Mouse (Mus musculus): ENCODE results near the gene Zfp638. TPM values are rescaled to one million over a fixed set of nuclear protein-coding genes. Genes with fewer than 3 reads are reported as not detected.

Gene Zfp638
- polyA plus RNA-seq, 1 experiment from 2014 or later = 81.7 TPM

Other genes starting within 250 kb of the Zfp638 start
- not detected in 2 replicates for gene Clec4f, start 210.9 kb upstream of the Zfp638 start, polyA plus RNA-seq (2016; fragmentation: Nextera tagmentation; extraction: Ambion mirVana)
- not detected in 2 replicates for gene Cd207, start 189.3 kb upstream of the Zfp638 start, polyA plus RNA-seq (2016; fragmentation: Nextera tagmentation; extraction: Ambion mirVana)
- 0.76 and 1.1 TPM in 2 replicates for gene Vax2, start 155.8 kb upstream of the Zfp638 start, polyA plus RNA-seq (2016; fragmentation: Nextera tagmentation; extraction: Ambion mirVana)
- gene Atp6v1b1, start 124.1 kb upstream of the Zfp638 start, polyA plus RNA-seq (2016; fragmentation: Nextera tagmentation; extraction: Ambion mirVana) = not detected in 2 replicates
- 0.23 and 0.25 TPM in 2 replicates for gene Ankrd53, start 104.5 kb upstream of the Zfp638 start, polyA plus RNA-seq (2016; fragmentation: Nextera tagmentation; extraction: Ambion mirVana)
- 76.9 and 79.9 TPM in 2 replicates for gene Tex261, start 91.3 kb upstream of the Zfp638 start, polyA plus RNA-seq (2016; fragmentation: Nextera tagmentation; extraction: Ambion mirVana)
- gene Nagk, start 72.1 kb upstream of the Zfp638 start, polyA plus RNA-seq (2016; fragmentation: Nextera tagmentation; extraction: Ambion mirVana) = 35.3 and 36.8 TPM in 2 replicates
- 16.6 and 19.2 TPM in 2 replicates for gene Paip2b, start 35.4 kb upstream of the Zfp638 start, polyA plus RNA-seq (2016; fragmentation: Nextera tagmentation; extraction: Ambion mirVana)
- gene Dysf, start 141.5 kb downstream of the Zfp638 start, polyA plus RNA-seq (2016; fragmentation: Nextera tagmentation; extraction: Ambion mirVana) = 13.3 and 15.9 TPM in 2 replicates